Mouse (Mus musculus) midbrain, postnatal 0 days (tissue): ENCODE data around the gene Zfp663. TPM values are rescaled to one million over a fixed set of nuclear protein-coding genes. Genes with fewer than 3 reads are reported as not detected.

ENCODE experiments used
- ATAC-seq: fragments of 200-750 bp; cut with Nextera tagmentation; 2 replicates; pipeline ENCODE4 v1.8.0; 2017; ENCODE audit warnings: moderate number of reproducible peaks, mild to moderate bottlenecking, moderate TSS enrichment, moderate library complexity; ENCODE audit not compliant: low FRiP score
- DNase-seq: peaks from one replicate; pipeline ENCODE4 v3.0.0-alpha.2; 2015; ENCODE audit warnings: low spot score
- H3K27ac ChIP-seq: fragments of 300-500 bp; sonication (generic); 2 replicates; pipeline ENCODE4 v1.5.1; 2014; ENCODE audit warnings: low read depth, mild to moderate bottlenecking, low read length, mixed read lengths
- H3K27me3 ChIP-seq: fragments of 300-500 bp; sonication (generic); 2 replicates; pipeline ENCODE4 v1.6.1; 2014; ENCODE audit warnings: low read length, control low read depth, mixed read lengths; ENCODE audit not compliant: insufficient read depth
- H3K36me3 ChIP-seq: fragments of 300-500 bp; sonication (generic); 2 replicates; pipeline ENCODE4 v1.6.1; 2014; ENCODE audit warnings: low read length, control low read depth, mixed read lengths; ENCODE audit not compliant: insufficient read depth
- H3K4me1 ChIP-seq: fragments of 300-500 bp; sonication (generic); 2 replicates; pipeline ENCODE4 v1.6.1; 2014; ENCODE audit warnings: mild to moderate bottlenecking, control low read depth, antibody characterized with exemption, low read length, mixed read lengths; ENCODE audit not compliant: insufficient read depth
- H3K4me2 ChIP-seq: fragments of 300-500 bp; sonication (generic); 2 replicates; pipeline ENCODE4 v1.6.1; 2014; ENCODE audit warnings: low read depth, mild to moderate bottlenecking, low read length, mixed read lengths; ENCODE audit not compliant: poor library complexity, severe bottlenecking
- H3K4me3 ChIP-seq: fragments of 300-500 bp; sonication (generic); 2 replicates; pipeline ENCODE4 v1.5.1; 2014; ENCODE audit warnings: low read depth, mild to moderate bottlenecking, low read length, moderate library complexity
- H3K9ac ChIP-seq: fragments of 300-500 bp; sonication (generic); replicated peaks from 2 replicates; pipeline ENCODE4 v1.6.1; 2014; ENCODE audit warnings: mild to moderate bottlenecking, low read length, moderate library complexity, mixed read lengths; ENCODE audit not compliant: poor library complexity, severe bottlenecking
- H3K9me3 ChIP-seq: fragments of 300-500 bp; sonication (generic); 2 replicates; pipeline ENCODE4 v1.6.1; 2016; ENCODE audit warnings: low read length, control low read depth
- CTCF ChIP-seq: IDR thresholded peaks from 2 replicates; pipeline ENCODE4 v1.5.1; 2016; ENCODE audit warnings: antibody characterized with exemption, mild to moderate bottlenecking
- WGBS: fragments of 180-500 bp; shearing (Covaris S2); extraction: QIAGEN DNeasy Blood & Tissue Kit; methylation state at CpG from one replicate; pipeline ENCODE4 v1.1.7; 2014; 5-methylcytosine and 5-hydroxymethylcytosine counted together
- polyA plus RNA-seq: library from polyadenylated mRNA; unstranded; fragments of >200 nt; fragmentation: Nextera tagmentation; extraction: Ambion mirVana; gene quantifications from 2 replicates; pipeline ENCODE4 v1.2.1, GENCODE M21; 2015
- total RNA-seq: library from RNA; depleted of rRNA; stranded (reverse); fragments of >200 nt; gene quantifications from 2 replicates; pipeline ENCODE4 v1.2.3, GENCODE M21; 2014

Zfp663 gene
- total and polyA plus RNA-seq, 2 experiments from 2014 or later = 4.3 to 10.2 TPM

DNA sequence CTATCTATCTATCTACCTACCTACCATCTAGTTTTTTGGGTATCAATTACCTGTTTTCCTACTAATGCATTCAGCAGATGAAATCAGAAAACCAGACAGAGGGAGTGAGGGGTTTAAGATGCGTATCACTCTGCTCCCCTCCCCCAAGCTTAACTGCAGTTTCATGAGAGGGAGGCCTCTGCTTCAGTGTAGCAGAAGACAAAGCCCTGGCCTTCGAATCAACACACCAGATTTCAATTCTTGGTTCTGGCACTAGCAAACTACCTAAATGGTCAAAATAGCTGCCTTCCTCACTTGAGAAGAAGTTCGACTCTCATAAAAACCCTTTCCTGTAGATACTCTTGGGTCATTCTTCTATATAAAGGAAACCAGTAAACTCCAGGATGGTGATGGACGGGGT, 18.8 kb upstream of the Zfp663 start:
- H3K4me1 ChIP-seq = peaks cover 2% of the 10 kb centered on the region; the same call in 1 of the 2 replicates
- WGBS = 6% methylated on average over 4 of the region's 4 CpGs
- peak overlapping the region; percentile 80 for H3K9ac ChIP-seq
- peak overlapping the region; percentile 72 for H3K4me2 ChIP-seq
- no peaks in the 10 kb centered on the region for H3K27me3 ChIP-seq
- peak overlapping the region; percentile 94 for H3K27ac ChIP-seq
- DNase-seq (peak; percentile 45), ATAC-seq (no peak)
- peak overlapping the region; percentile 69 for H3K4me3 ChIP-seq
- no peaks in the 10 kb centered on the region for H3K9me3 ChIP-seq
- H3K36me3 ChIP-seq = peaks cover 36% of the 10 kb centered on the region
- no peak for TF ChIP-seq CTCF

DNA sequence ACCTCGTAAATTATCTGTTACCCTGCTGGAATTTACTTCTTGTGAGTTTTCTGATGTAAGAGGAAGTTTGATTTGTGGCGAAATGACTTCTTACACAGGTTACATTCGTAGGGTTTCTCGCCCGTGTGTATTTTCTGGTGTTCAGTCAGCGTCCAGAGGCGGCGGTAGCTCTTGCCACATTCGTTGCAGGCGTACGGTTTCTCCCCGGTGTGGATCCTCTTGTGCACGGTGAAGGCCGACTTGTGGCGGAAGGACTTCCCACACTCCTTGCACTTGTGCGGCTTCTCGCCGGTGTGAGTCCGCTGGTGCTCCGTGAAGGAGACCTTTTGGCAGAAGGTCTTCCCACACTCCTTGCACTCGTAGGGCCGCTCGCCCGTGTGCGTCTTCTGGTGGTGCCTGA, 11.5 kb upstream of the Zfp663 start:
- Histone ChIP-seq H3K4me3 (no peak overlapping the region), H3K27me3 (no peaks in the 10 kb centered on the region), H3K4me2 (no peak overlapping the region), H3K36me3 (peaks cover 72% of the 10 kb centered on the region), H3K9me3 (peaks cover 10% of the 10 kb centered on the region; the same call in 1 of the 2 replicates), H3K4me1 (no peaks in the 10 kb centered on the region), H3K9ac (no peak overlapping the region), H3K27ac (no peak overlapping the region)
- 97% methylated on average over 25 of the region's 25 CpGs for WGBS
- ATAC-seq (no peak), DNase-seq (no peak)
- TF ChIP-seq CTCF = no peak

DNA sequence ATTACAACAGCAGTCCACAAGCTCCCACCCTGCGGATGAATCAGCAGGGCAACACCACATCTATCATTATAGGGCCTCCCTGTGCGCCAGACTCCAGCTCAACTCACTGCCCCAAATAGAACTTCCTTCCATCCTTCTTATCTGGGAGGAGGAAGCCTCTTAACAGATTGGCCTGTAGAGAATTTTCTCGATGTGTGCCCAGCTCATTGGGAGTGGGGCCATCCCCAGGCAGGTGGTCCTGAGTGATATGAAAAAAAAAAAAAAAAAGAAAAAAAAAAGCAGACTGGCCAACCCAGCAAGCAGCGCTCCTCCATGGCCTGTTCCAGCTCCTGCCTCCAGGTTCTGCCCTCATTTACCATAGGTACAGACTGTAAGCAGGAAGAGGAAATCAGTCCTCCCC, 7.5 kb upstream of the Zfp663 start:
- no peak overlapping the region for H3K4me2 ChIP-seq
- 74% methylated on average over 4 of the region's 4 CpGs for WGBS
- H3K36me3 ChIP-seq = peaks cover 36% of the 10 kb centered on the region
- no peak for TF ChIP-seq CTCF
- H3K27me3 ChIP-seq = no peaks in the 10 kb centered on the region
- DNase-seq = no peak
- no peak for ATAC-seq
- H3K4me1 ChIP-seq = no peaks in the 10 kb centered on the region
- H3K4me3 ChIP-seq = no peak overlapping the region
- H3K9me3 ChIP-seq = 0 out of 2 replicates have a peak, but pooled peaks cover 6% of the 10 kb centered on the region
- no peak overlapping the region for H3K27ac ChIP-seq
- H3K9ac ChIP-seq = no peak overlapping the region

DNA sequence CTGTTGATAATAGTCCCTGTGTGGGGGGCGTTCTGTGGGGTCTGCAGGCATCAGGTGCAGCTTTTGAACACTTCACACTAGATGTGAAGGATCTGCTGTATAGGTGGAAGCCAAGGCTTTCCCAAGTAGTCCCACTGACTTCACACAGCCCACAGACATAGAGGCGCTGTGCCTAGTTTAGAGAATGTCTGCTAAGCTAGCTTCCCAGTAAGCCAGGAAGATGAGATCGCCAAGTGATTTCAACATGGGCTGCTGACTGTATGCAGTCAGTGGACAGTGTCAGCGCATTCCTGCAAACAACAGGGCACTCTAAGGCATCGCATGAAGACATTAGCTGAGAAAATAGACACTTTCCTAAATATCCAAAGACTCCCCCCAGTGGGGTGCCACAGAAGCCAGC, 6.9 kb upstream of the Zfp663 start:
- H3K27me3 ChIP-seq = no peaks in the 10 kb centered on the region
- DNase-seq = no peak
- no peak overlapping the region for H3K4me3 ChIP-seq
- no peaks in the 10 kb centered on the region for H3K4me1 ChIP-seq
- H3K36me3 ChIP-seq = peaks cover 31% of the 10 kb centered on the region
- ATAC-seq = no peak
- H3K9ac ChIP-seq = no peak overlapping the region
- no peak overlapping the region for H3K27ac ChIP-seq
- H3K9me3 ChIP-seq = 0 out of 2 replicates have a peak, but pooled peaks cover under 1% of the 10 kb centered on the region
- no peak for TF ChIP-seq CTCF
- no peak overlapping the region for H3K4me2 ChIP-seq
- WGBS = 80% methylated on average over 5 of the region's 5 CpGs

DNA sequence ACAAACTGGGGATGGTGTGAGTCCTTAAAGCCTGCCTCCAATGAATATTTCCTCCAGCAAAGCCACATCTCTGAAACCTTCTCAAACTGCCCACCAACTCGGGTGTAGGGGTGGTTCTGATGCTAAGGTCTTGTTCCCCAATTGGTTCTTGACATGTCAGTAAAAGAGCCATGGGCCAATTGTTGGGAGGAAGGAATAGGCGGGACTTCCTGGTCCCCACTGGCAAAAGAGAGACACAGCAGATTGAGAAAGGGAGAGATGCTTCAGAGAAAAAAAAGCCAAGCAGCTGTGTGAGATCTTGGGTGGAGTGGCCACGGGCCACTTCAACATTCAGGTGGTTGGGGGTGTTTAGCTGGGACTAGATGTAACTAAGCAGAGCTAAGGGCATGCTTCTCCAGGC, 2.5 kb upstream of the Zfp663 start:
- H3K9me3 ChIP-seq = no peaks in the 10 kb centered on the region
- DNase-seq (peak; percentile 47), ATAC-seq (no peak)
- H3K4me1 ChIP-seq = 0 out of 2 replicates have a peak, but pooled peaks cover 2% of the 10 kb centered on the region
- H3K27me3 ChIP-seq = no peaks in the 10 kb centered on the region
- WGBS = 26% methylated on average over 3 of the region's 3 CpGs
- no peak overlapping the region for H3K9ac ChIP-seq
- TF ChIP-seq CTCF = no peak
- no peak overlapping the region for H3K4me3 ChIP-seq
- H3K36me3 ChIP-seq = peaks cover 6% of the 10 kb centered on the region; the same call in 1 of the 2 replicates
- H3K4me2 ChIP-seq = no peak overlapping the region
- no peak overlapping the region for H3K27ac ChIP-seq

DNA sequence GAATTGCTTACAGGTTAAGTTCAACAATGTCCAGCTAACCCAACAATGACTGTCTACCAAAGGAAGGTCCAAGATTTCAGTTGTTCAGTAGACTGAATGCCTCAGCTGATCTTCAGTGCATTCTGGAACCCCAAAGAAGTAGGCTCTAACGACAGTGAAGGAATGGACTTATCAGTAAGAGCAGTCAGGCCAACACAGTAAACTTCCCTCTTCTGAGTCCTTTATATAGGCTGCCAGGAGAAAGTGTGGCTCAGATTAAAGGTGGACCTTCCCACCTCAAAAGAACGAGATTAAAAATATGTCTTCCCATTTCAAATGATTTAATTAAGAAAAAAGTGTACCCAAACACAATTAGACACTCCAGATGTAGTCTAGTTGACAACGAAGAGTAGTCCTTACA, 1.8 kb upstream of the Zfp663 start:
- ATAC-seq = no peak
- Histone ChIP-seq H3K9me3 (no peaks in the 10 kb centered on the region), H3K27ac (no peak overlapping the region), H3K4me3 (no peak overlapping the region), H3K4me2 (no peak overlapping the region), H3K27me3 (no peaks in the 10 kb centered on the region), H3K9ac (no peak overlapping the region), H3K36me3 (peaks cover 6% of the 10 kb centered on the region; the same call in 1 of the 2 replicates), H3K4me1 (0 out of 2 replicates have a peak, but pooled peaks cover 2% of the 10 kb centered on the region)
- DNase-seq = no peak
- WGBS = 89% methylated on average over 3 of the region's 3 CpGs
- TF ChIP-seq CTCF = no peak
